Mouse (Mus musculus) ES-Bruce4 (cell line): Measurements from ENCODE around the gene Rab23.

Experiments used
- CTCF ChIP-seq: IDR thresholded peaks from one replicate; pipeline ENCODE4 v1.8.1; 2011; ENCODE audit warnings: low read depth, low read length
- POLR2A ChIP-seq: IDR thresholded peaks from one replicate; pipeline ENCODE4 v1.8.1; 2011; ENCODE audit warnings: low read length; ENCODE audit not compliant: insufficient read depth

DNA sequence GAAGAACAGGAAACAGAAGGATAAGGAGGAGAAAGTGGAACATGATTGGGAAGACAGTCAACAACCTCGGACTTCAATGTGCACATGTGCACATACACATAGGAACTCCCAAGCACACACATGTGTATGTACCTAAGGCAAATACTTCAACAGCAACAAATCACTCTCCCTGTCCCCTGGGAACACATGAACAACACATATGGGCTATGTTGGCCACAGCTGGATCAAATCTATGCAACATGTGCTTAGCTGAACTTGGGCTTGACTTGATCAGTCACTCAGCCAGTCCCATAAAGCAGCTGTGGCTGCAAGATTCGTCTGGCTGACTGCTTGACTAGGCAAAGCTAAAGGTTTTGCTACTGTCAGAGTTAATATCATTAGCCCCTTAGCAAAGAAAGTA is 30.9 kb upstream of the Rab23 start:
- TF ChIP-seq POLR2A = no peak
- TF ChIP-seq CTCF = no peak
